Mouse (Mus musculus) forebrain, postnatal 0 days (tissue): Measurements from ENCODE around the gene Tubd1. TPM values are rescaled to one million over a fixed set of nuclear protein-coding genes. Genes with fewer than 3 reads are reported as not detected.

Experiments used
- ATAC-seq: fragments of 200-750 bp; cut with Nextera tagmentation; 2 replicates; pipeline ENCODE4 v1.8.0; 2017; ENCODE audit warnings: mild to moderate bottlenecking, moderate library complexity
- DNase-seq: peaks from one replicate; pipeline ENCODE4 v3.0.0-alpha.2; 2015
- H3K27ac ChIP-seq: fragments of 300-500 bp; sonication (generic); 2 replicates; pipeline ENCODE4 v1.5.1; 2014; ENCODE audit warnings: low read depth, mild to moderate bottlenecking, antibody characterized with exemption, low read length, moderate library complexity, mixed read lengths
- H3K27me3 ChIP-seq: fragments of 300-500 bp; sonication (generic); 2 replicates; pipeline ENCODE4 v1.6.1; 2014; ENCODE audit warnings: mild to moderate bottlenecking, low read length, mixed read lengths; ENCODE audit not compliant: insufficient read depth
- H3K36me3 ChIP-seq: fragments of 300-500 bp; sonication (generic); 2 replicates; pipeline ENCODE4 v1.6.1; 2014; ENCODE audit warnings: mild to moderate bottlenecking, moderate library complexity; ENCODE audit not compliant: insufficient read depth
- H3K4me1 ChIP-seq: fragments of 300-500 bp; sonication (generic); 2 replicates; pipeline ENCODE4 v1.6.1; 2014; ENCODE audit warnings: antibody characterized with exemption; ENCODE audit not compliant: insufficient read depth
- H3K4me2 ChIP-seq: fragments of 300-500 bp; sonication (generic); 2 replicates; pipeline ENCODE4 v1.6.1; 2014; ENCODE audit warnings: low read depth, mild to moderate bottlenecking, moderate library complexity
- H3K4me3 ChIP-seq: fragments of 300-500 bp; sonication (generic); 2 replicates; pipeline ENCODE4 v1.5.1; 2014; ENCODE audit warnings: low read depth, low read length, mixed read lengths
- H3K9ac ChIP-seq: fragments of 300-500 bp; sonication (generic); 2 replicates; pipeline ENCODE4 v1.6.1; 2014; ENCODE audit warnings: mild to moderate bottlenecking
- H3K9me3 ChIP-seq: fragments of 300-500 bp; sonication (generic); 2 replicates; pipeline ENCODE4 v1.6.1; 2016; ENCODE audit warnings: low read length
- CTCF ChIP-seq: sonication (generic); IDR thresholded peaks from 2 replicates; pipeline ENCODE4 v1.5.1; 2016; ENCODE audit warnings: antibody characterized with exemption, control low read depth, low read depth
- WGBS: fragments of 180-500 bp; shearing (Covaris S2); extraction: QIAGEN DNeasy Blood & Tissue Kit; methylation state at CpG from one replicate; pipeline ENCODE4 v1.1.7; 2014; 5-methylcytosine and 5-hydroxymethylcytosine counted together
- polyA plus RNA-seq: library from polyadenylated mRNA; unstranded; fragments of >200 nt; fragmentation: Nextera tagmentation; extraction: Ambion mirVana; gene quantifications from 2 replicates; pipeline ENCODE4 v1.2.1, GENCODE M21; 2015
- total RNA-seq: library from RNA; depleted of rRNA; stranded (reverse); fragments of >200 nt; gene quantifications from 2 replicates; pipeline ENCODE4 v1.2.3, GENCODE M21; 2014

Gene Tubd1
- total and polyA plus RNA-seq, 2 experiments from 2014 or later: 3.1 to 8.0 TPM

- no peak for TF ChIP-seq CTCF
- no peaks in the 10 kb centered on the region for H3K36me3 ChIP-seq
- H3K4me1 ChIP-seq: no peaks in the 10 kb centered on the region
- H3K4me2 ChIP-seq: no peak overlapping the region
- no peaks in the 10 kb centered on the region for H3K27me3 ChIP-seq
- H3K4me3 ChIP-seq: no peak overlapping the region
- ATAC-seq (no peak), DNase-seq (no peak)
- no peak overlapping the region for H3K9ac ChIP-seq
- no peaks in the 10 kb centered on the region for H3K9me3 ChIP-seq
- no peak overlapping the region for H3K27ac ChIP-seq
- 93% methylated on average over 6 of the region's 6 CpGs for WGBS
Measured at GRCm38 (mm10) chr11:86573646-86574231, 28.9 kb downstream of the Tubd1 start.

GRCm38 (mm10) chr11:86574408-86574807, 29.6 kb downstream of the Tubd1 start:
- Histone ChIP-seq H3K9ac (no peak overlapping the region), H3K27ac (no peak overlapping the region), H3K9me3 (no peaks in the 10 kb centered on the region), H3K4me2 (no peak overlapping the region), H3K4me1 (no peaks in the 10 kb centered on the region), H3K4me3 (no peak overlapping the region), H3K27me3 (no peaks in the 10 kb centered on the region), H3K36me3 (no peaks in the 10 kb centered on the region)
- DNase-seq: no peak
- 69% methylated on average over 2 of the region's 2 CpGs for whole genome bisulfite sequencing
- no peak for ATAC-seq
- TF ChIP-seq CTCF: no peak

GRCm38 (mm10) chr11:86575632-86576378, 31.0 kb downstream of the Tubd1 start:
- ATAC-seq (no peak), DNase-seq (no peak)
- no peak overlapping the region for H3K9ac ChIP-seq
- H3K27ac ChIP-seq: no peak overlapping the region
- 80% methylated on average over 7 of the region's 7 CpGs for WGBS
- no peak for TF ChIP-seq CTCF
- no peaks in the 10 kb centered on the region for H3K9me3 ChIP-seq
- no peaks in the 10 kb centered on the region for H3K36me3 ChIP-seq
- H3K4me1 ChIP-seq: no peaks in the 10 kb centered on the region
- no peaks in the 10 kb centered on the region for H3K27me3 ChIP-seq
- H3K4me2 ChIP-seq: no peak overlapping the region
- H3K4me3 ChIP-seq: no peak overlapping the region

GRCm38 (mm10) chr11:86577231-86577630, 32.4 kb downstream of the Tubd1 start:
- DNase-seq (no peak), ATAC-seq (no peak)
- no peaks in the 10 kb centered on the region for H3K36me3 ChIP-seq
- no peak overlapping the region for H3K4me2 ChIP-seq
- WGBS: 79% methylated on average over 4 of the region's 4 CpGs
- no peak overlapping the region for H3K27ac ChIP-seq
- H3K9me3 ChIP-seq: no peaks in the 10 kb centered on the region
- H3K4me1 ChIP-seq: no peaks in the 10 kb centered on the region
- H3K9ac ChIP-seq: no peak overlapping the region
- H3K27me3 ChIP-seq: no peaks in the 10 kb centered on the region
- TF ChIP-seq CTCF: no peak
- H3K4me3 ChIP-seq: no peak overlapping the region

- TF ChIP-seq CTCF: no peak
- H3K9me3 ChIP-seq: no peaks in the 10 kb centered on the region
- H3K27me3 ChIP-seq: no peaks in the 10 kb centered on the region
- H3K4me2 ChIP-seq: no peak overlapping the region
- ATAC-seq (no peak), DNase-seq (no peak)
- H3K4me3 ChIP-seq: no peak overlapping the region
- H3K27ac ChIP-seq: no peak overlapping the region
- no peaks in the 10 kb centered on the region for H3K4me1 ChIP-seq
- WGBS: 76% methylated on average over 6 of the region's 6 CpGs
- no peaks in the 10 kb centered on the region; the same call in 1 of the 2 replicates for H3K36me3 ChIP-seq
- no peak overlapping the region for H3K9ac ChIP-seq
Measured at GRCm38 (mm10) chr11:86578106-86578808, 33.5 kb downstream of the Tubd1 start.

GRCm38 (mm10) chr11:86578809-86579730, 34.3 kb downstream of the Tubd1 start:
- WGBS: 80% methylated on average over 25 of the region's 25 CpGs
- H3K27me3 ChIP-seq: no peaks in the 10 kb centered on the region
- no peak overlapping the region for H3K4me3 ChIP-seq
- ATAC-seq: no peak
- H3K9me3 ChIP-seq: no peaks in the 10 kb centered on the region
- no peak for DNase-seq
- no peak for TF ChIP-seq CTCF
- H3K4me2 ChIP-seq: no peak overlapping the region
- H3K9ac ChIP-seq: no peak overlapping the region
- H3K4me1 ChIP-seq: no peaks in the 10 kb centered on the region
- no peak overlapping the region; the same call in 1 of the 2 replicates for H3K27ac ChIP-seq
- no peaks in the 10 kb centered on the region; the same call in 1 of the 2 replicates for H3K36me3 ChIP-seq
